Mouse (Mus musculus): ENCODE measurements at regions not wholly inside any gene's neighbourhood (a gene's known extent, or its start where the extent isn't known, plus 50 kb on each side); places are given as distances from the start of the nearest gene placed in this dataset.

DNA sequence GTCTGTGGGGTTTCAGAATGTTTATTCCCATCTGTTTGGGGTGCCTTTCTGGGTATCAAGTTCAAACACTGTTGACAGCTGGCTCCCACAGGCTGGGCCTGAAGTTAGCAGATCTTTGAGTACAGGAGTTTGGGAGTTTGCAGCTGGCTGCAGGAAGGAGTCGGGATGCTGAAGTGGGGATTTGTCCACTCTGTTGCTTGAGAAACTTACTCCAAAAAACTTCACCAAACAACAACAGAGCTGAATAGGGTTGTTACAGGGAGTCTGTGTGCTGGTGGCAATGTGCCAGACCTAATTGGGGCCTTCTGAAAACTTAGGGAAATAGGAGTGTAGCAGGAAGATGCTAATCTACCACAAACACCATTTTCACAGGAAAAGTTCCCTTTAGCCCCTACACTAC is 51.1 kb upstream of the Ttc29 start:
- H3K4me1 ChIP-seq: peaks cover 21% of the 10 kb centered on the region; the same call in 1 of the 2 replicates
- no peak overlapping the region for H3K27ac ChIP-seq
- DNase-seq (ENCODE audit: extremely low spot score, low spot score): no peak
- 64% methylated on average over 1 of the region's 1 CpGs for WGBS
- peaks cover 5% of the 10 kb centered on the region; the same call in 1 of the 2 replicates for H3K27me3 ChIP-seq (ENCODE audit: poor library complexity, severe bottlenecking)
- no peaks in the 10 kb centered on the region for H3K9me3 ChIP-seq
- no peak overlapping the region for H3K4me3 ChIP-seq
- no peaks in the 10 kb centered on the region for H3K36me3 ChIP-seq (replicated peaks)

GRCm38 (mm10) chr8:78162763-78163508 is 50.2 kb upstream of the Ttc29 start:
- 94% methylated on average over 5 of the region's 5 CpGs for WGBS
- no peak for DNase-seq (ENCODE audit: extremely low spot score, low spot score)
- Histone ChIP-seq H3K27ac (no peak overlapping the region), H3K27me3 (ENCODE audit: poor library complexity, severe bottlenecking) (peaks cover 5% of the 10 kb centered on the region; the same call in 1 of the 2 replicates), H3K4me3 (no peak overlapping the region), H3K36me3 (replicated peaks) (no peaks in the 10 kb centered on the region), H3K4me1 (peaks cover 18% of the 10 kb centered on the region; the same call in 1 of the 2 replicates), H3K9me3 (no peaks in the 10 kb centered on the region)
